Mouse (Mus musculus): ENCODE measurements around the gene Spin1. TPM values are rescaled to one million over a fixed set of nuclear protein-coding genes. Genes with fewer than 3 reads are reported as not detected.

The Spin1 gene
- polyA plus RNA-seq (2015; fragmentation: Nextera tagmentation; extraction: Ambion mirVana): 40.6 and 46.5 TPM in 2 replicates

DNA sequence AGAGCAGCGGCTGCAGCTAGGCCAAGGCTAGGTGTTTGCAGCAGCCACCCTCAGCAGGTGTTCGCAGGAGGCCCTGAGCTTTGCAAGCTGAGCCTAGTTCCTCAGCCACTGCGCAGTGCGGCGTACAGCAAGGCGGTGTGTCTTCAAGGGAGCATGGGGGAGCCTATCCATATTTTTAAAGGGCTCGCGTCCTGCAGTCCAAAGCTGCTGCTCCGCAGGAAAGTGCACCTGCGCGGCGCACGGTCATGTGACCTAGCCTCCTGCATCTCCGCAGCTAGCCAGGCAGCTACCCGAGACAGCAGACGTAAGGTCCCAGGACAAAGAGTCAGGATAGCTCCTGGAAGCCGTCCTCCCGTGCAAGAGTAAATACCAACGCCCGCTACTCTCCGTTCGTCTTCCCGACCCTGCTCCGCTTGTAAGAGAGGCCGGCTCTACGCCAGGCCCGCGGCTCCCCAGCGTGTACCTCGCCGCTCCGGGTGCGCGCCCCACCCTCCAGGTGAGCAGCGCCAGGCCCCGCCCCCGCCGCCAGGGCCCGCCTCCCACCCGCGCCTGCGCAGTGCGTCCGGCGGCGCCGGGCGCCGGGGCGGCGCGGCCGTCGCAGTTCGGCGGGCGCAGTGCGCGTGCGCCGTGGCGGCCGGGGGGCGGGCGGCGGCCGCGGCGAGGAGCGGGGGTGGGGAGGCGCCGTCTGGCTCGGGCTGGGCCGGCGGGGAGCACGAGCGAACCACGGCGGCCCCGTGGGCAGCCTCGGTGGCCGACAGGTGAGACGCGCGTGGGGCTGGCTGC, at the start of gene Spin1:
Gene Spin1, plus strand, starts transcription at position 648 of the 783 bp plus-strand sequence.
- H3K9ac ChIP-seq (replicated peaks; ENCODE audit: low read depth): peak within 1 kb of the TSS; percentile 88
- peaks cover 9% of the 10 kb centered on the region; the same call in 1 of the 2 replicates for H3K4me1 ChIP-seq (ENCODE audit: insufficient read depth, low read depth, low read length)
- DNase-seq (ENCODE audit: low spot score) (peak; percentile 82), ATAC-seq (peak; percentile 86)
- peak within 1 kb of the TSS; percentile 97 for H3K4me3 ChIP-seq (ENCODE audit: low read depth, low read length)
- H3K36me3 ChIP-seq (ENCODE audit: insufficient read depth, low read length): no peaks in the 10 kb centered on the region
- under 1% methylated on average over 53 of the region's 85 CpGs for WGBS
- no peaks in the 10 kb centered on the region; the same call in 1 of the 2 replicates for H3K9me3 ChIP-seq (ENCODE audit: low read length)
- no peak for TF ChIP-seq EP300 (IDR thresholded peaks at IDR 0.05)
- TF ChIP-seq CTCF (IDR thresholded peaks at IDR 0.05): no peak
- no peaks in the 10 kb centered on the region for H3K27me3 ChIP-seq (replicated peaks; ENCODE audit: insufficient read depth, low read length)
- peak within 1 kb of the TSS; percentile 94 for H3K27ac ChIP-seq (ENCODE audit: low read length)
- H3K4me2 ChIP-seq (replicated peaks; ENCODE audit: low read depth, low read length): peak within 1 kb of the TSS; percentile 91

DNA sequence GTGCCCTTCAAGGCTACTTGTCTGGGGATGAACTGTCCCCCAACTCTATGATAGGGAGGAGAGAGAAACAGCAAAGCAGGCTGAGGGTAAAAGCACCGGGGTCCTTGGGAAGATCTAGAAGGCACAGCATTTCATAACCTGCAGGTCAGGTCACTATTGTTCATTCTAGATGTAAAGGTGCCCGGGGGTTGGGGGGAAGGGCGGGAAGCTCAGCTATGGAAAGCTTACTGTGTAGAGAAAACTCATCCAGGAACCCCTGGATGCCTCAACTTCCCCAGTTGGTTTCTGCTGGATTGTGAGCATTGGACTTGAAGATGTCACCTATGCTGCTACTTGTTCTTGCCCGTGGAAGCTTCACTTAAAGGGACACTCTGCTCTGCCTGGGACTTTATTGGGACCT, 49.7 kb upstream of the Spin1 start:
- Histone ChIP-seq H3K9ac (replicated peaks; ENCODE audit: low read depth) (no peak overlapping the region), H3K27me3 (replicated peaks; ENCODE audit: insufficient read depth, low read length) (no peaks in the 10 kb centered on the region), H3K4me3 (ENCODE audit: low read depth, low read length) (no peak overlapping the region), H3K36me3 (ENCODE audit: insufficient read depth, low read length) (no peaks in the 10 kb centered on the region), H3K4me1 (ENCODE audit: insufficient read depth, low read depth, low read length) (no peaks in the 10 kb centered on the region), H3K4me2 (replicated peaks; ENCODE audit: low read depth, low read length) (no peak overlapping the region), H3K9me3 (ENCODE audit: low read length) (no peaks in the 10 kb centered on the region), H3K27ac (ENCODE audit: low read length) (no peak overlapping the region)
- ATAC-seq: no peak
- no peak for TF ChIP-seq EP300 (IDR thresholded peaks at IDR 0.05)
- no peak for TF ChIP-seq CTCF (IDR thresholded peaks at IDR 0.05)
- 79% methylated on average over 4 of the region's 4 CpGs for WGBS
- no peak for DNase-seq (ENCODE audit: low spot score)

DNA sequence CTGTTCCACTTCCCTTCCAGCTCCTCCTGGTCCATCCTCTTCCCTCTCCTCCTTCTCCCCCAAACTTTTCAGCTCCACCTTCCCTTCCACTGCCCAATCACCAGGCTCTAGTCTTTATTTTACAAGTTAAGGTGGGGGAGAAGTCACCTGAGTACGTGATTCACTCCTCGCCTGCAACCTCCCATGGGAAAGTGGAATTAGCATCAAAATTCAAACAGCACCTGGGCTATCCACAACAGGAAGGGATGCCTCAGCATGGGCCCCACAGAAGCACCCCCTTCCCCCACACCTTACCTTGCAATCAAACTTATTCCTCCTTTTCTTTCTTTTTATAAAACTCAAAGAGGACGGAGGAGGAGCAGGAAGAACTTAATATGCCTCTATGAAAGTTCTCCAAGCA, 48.3 kb upstream of the Spin1 start:
- 61% methylated on average over 3 of the region's 3 CpGs for WGBS

DNA sequence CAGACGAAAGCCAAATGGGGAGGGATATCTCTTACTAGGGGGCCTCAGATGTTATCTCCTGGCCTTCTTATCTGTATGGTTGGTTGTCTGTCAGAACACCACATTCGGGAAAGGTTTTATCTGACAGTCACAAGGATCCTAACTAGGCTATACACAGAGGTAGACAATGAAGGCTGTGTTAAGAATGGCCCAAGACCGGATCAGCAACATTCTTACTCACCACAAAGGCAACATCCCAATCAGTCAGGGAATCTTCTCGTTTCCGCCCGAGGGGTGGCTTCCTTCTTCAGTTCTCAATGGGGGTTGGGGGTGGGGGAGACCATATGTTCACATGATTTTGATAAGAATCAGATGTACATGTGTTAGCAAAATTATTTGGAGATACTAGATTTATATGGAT, 37.7 kb upstream of the Spin1 start:
- H3K27me3 ChIP-seq (replicated peaks; ENCODE audit: insufficient read depth, low read length): no peaks in the 10 kb centered on the region
- ATAC-seq (no peak), DNase-seq (ENCODE audit: low spot score) (no peak)
- H3K9ac ChIP-seq (replicated peaks; ENCODE audit: low read depth): no peak overlapping the region
- no peaks in the 10 kb centered on the region for H3K9me3 ChIP-seq (ENCODE audit: low read length)
- no peak overlapping the region for H3K4me3 ChIP-seq (ENCODE audit: low read depth, low read length)
- no peak overlapping the region for H3K27ac ChIP-seq (ENCODE audit: low read length)
- no peak overlapping the region for H3K4me2 ChIP-seq (replicated peaks; ENCODE audit: low read depth, low read length)
- H3K36me3 ChIP-seq (ENCODE audit: insufficient read depth, low read length): no peaks in the 10 kb centered on the region
- no peaks in the 10 kb centered on the region for H3K4me1 ChIP-seq (ENCODE audit: insufficient read depth, low read depth, low read length)
- TF ChIP-seq EP300 (IDR thresholded peaks at IDR 0.05) (no peak), CTCF (IDR thresholded peaks at IDR 0.05) (no peak)
- 36% methylated on average over 6 of the region's 6 CpGs for WGBS

More for the DNA sequence above, 48.3 kb upstream of the Spin1 start:
- ATAC-seq (no peak), DNase-seq (ENCODE audit: low spot score) (no peak)
- no peaks in the 10 kb centered on the region for H3K9me3 ChIP-seq (ENCODE audit: low read length)
- H3K36me3 ChIP-seq (ENCODE audit: insufficient read depth, low read length): no peaks in the 10 kb centered on the region
- no peak for TF ChIP-seq EP300 (IDR thresholded peaks at IDR 0.05)
- no peak for TF ChIP-seq CTCF (IDR thresholded peaks at IDR 0.05)
- H3K4me3 ChIP-seq (ENCODE audit: low read depth, low read length): no peak overlapping the region
- H3K4me1 ChIP-seq (ENCODE audit: insufficient read depth, low read depth, low read length): no peaks in the 10 kb centered on the region
- no peak overlapping the region for H3K27ac ChIP-seq (ENCODE audit: low read length)
- H3K4me2 ChIP-seq (replicated peaks; ENCODE audit: low read depth, low read length): no peak overlapping the region
- no peak overlapping the region for H3K9ac ChIP-seq (replicated peaks; ENCODE audit: low read depth)
- no peaks in the 10 kb centered on the region for H3K27me3 ChIP-seq (replicated peaks; ENCODE audit: insufficient read depth, low read length)

DNA sequence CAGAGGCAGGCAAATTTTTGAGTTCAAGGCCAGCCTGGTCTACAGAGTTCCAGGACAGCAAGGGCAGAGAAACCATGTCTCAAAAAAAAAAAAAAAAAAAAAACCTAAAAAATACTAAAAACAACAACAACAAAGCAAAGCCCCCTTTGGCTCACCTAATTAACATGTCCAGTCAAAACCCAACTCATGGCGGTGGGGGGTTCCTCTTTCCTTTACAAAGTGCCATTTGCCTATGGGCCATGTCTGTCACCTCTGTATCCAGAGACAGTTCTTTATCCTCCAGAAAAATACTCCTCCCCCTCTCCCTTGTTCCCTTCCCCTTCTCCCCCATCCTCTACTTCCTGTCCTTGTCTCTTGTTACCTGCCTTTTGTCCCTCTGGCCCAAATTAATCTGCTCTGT, 37.0 kb upstream of the Spin1 start:
- 77% methylated on average over 1 of the region's 1 CpGs for WGBS
- H3K9ac ChIP-seq (replicated peaks; ENCODE audit: low read depth): no peak overlapping the region
- H3K4me1 ChIP-seq (ENCODE audit: insufficient read depth, low read depth, low read length): no peaks in the 10 kb centered on the region
- ATAC-seq (no peak), DNase-seq (ENCODE audit: low spot score) (no peak)
- no peak overlapping the region for H3K4me2 ChIP-seq (replicated peaks; ENCODE audit: low read depth, low read length)
- H3K4me3 ChIP-seq (ENCODE audit: low read depth, low read length): no peak overlapping the region
- TF ChIP-seq EP300 (IDR thresholded peaks at IDR 0.05): no peak
- TF ChIP-seq CTCF (IDR thresholded peaks at IDR 0.05): no peak
- H3K27me3 ChIP-seq (replicated peaks; ENCODE audit: insufficient read depth, low read length): no peaks in the 10 kb centered on the region
- no peaks in the 10 kb centered on the region for H3K36me3 ChIP-seq (ENCODE audit: insufficient read depth, low read length)
- H3K27ac ChIP-seq (ENCODE audit: low read length): no peak overlapping the region
- no peaks in the 10 kb centered on the region for H3K9me3 ChIP-seq (ENCODE audit: low read length)

DNA sequence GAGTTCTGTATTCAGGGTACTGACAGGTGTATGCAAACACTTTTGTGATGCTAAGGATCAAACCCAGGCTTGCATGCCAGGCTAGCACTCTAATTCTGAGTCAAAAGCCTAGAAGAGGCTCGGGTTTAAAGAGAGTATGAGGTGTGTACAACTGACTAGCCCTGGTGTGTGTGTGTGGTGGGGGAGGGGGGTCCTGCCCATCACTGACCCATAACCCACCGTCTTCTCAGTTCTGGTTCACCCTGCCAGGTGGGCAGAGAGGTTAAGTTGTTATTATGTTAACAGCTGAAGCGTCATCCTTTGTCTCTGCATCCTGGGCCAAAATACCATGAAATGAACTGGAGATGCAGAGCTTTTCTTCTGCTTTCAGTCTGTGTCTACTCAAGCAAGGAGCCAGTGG, 36.3 kb upstream of the Spin1 start:
- DNase-seq (ENCODE audit: low spot score) (no peak), ATAC-seq (no peak)
- Histone ChIP-seq H3K4me2 (replicated peaks; ENCODE audit: low read depth, low read length) (no peak overlapping the region), H3K9me3 (ENCODE audit: low read length) (no peaks in the 10 kb centered on the region), H3K4me3 (ENCODE audit: low read depth, low read length) (no peak overlapping the region), H3K4me1 (ENCODE audit: insufficient read depth, low read depth, low read length) (no peaks in the 10 kb centered on the region), H3K36me3 (ENCODE audit: insufficient read depth, low read length) (no peaks in the 10 kb centered on the region), H3K27me3 (replicated peaks; ENCODE audit: insufficient read depth, low read length) (no peaks in the 10 kb centered on the region), H3K9ac (replicated peaks; ENCODE audit: low read depth) (no peak overlapping the region), H3K27ac (ENCODE audit: low read length) (no peak overlapping the region)
- 63% methylated on average over 3 of the region's 3 CpGs for WGBS
- no peak for TF ChIP-seq EP300 (IDR thresholded peaks at IDR 0.05)
- TF ChIP-seq CTCF (IDR thresholded peaks at IDR 0.05): no peak

All from lung, postnatal 0 days (tissue).